Mouse (Mus musculus): ENCODE data around the gene Gcg.

DNA sequence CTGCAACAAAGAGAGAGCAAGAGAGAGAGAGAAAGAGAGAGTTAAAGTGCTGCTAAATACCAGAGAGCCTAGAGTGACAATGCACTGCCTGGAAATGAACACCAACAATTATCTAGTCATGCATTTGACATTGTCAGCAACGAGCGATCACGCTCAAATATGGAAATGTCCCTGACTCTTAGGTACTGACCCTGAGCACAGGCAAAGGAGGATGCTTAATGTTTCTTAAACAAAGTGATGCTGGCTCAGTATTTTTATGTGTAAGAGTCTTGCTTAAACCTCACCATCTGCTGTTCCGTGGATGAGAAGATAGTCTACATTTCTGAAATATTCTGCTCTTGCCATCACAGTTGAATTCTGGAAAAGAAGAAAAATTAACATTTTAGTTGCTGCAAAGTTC lies 19.1 kb upstream of the Gcg start:
- no peak for TF ChIP-seq E2F4 (IDR thresholded peaks at IDR 0.05; ENCODE audit: insufficient replicate concordance, low read depth, low read length)
- no peak for TF ChIP-seq CHD1 (IDR thresholded peaks at IDR 0.05; ENCODE audit: low read depth, low read length)
